Mouse (Mus musculus): ENCODE measurements at regions not wholly inside any gene's neighbourhood (a gene's known extent, or its start where the extent isn't known, plus 50 kb on each side); places are given as distances from the start of the nearest gene placed in this dataset.
"Not testable (repeated sequence)": the region's sequence is repeated elsewhere in the genome, so short reads cannot be mapped to it uniquely, and the experiment has no call there.

- not testable (repeated sequence) for H3K79me2 ChIP-seq (ENCODE audit: control insufficient read depth, insufficient read depth, low read length); H3K27me3 ChIP-seq (ENCODE audit: control insufficient read depth, insufficient read depth, low read length); H3K4me3 ChIP-seq (ENCODE audit: insufficient read depth, low read depth, low read length); H3K27ac ChIP-seq (replicated peaks; ENCODE audit: insufficient read depth, low read depth, low read length); H3K9ac ChIP-seq (ENCODE audit: low read depth, low read length); DNase-seq (ENCODE audit: extremely low read depth, low read depth, low spot score); H3K36me3 ChIP-seq (ENCODE audit: control insufficient read depth, insufficient read depth, low read length); H3K4me1 ChIP-seq (ENCODE audit: control insufficient read depth, insufficient read depth, low read length)
- WGBS: 90% methylated on average over 16 of the region's 16 CpGs
Observed at GRCm38 (mm10) chr12:3018446-3018845, 291.3 kb downstream of the Rab10 start.

- H3K4me3 ChIP-seq (ENCODE audit: insufficient read depth, low read depth, low read length); H3K36me3 ChIP-seq (ENCODE audit: control insufficient read depth, insufficient read depth, low read length); H3K27ac ChIP-seq (replicated peaks; ENCODE audit: insufficient read depth, low read depth, low read length); H3K4me1 ChIP-seq (ENCODE audit: control insufficient read depth, insufficient read depth, low read length); DNase-seq (ENCODE audit: extremely low read depth, low read depth, low spot score); H3K9ac ChIP-seq (ENCODE audit: low read depth, low read length); H3K79me2 ChIP-seq (ENCODE audit: control insufficient read depth, insufficient read depth, low read length); H3K27me3 ChIP-seq (ENCODE audit: control insufficient read depth, insufficient read depth, low read length): not testable (repeated sequence)
- 88% methylated on average over 8 of the region's 8 CpGs for WGBS
Observed at GRCm38 (mm10) chr12:3016777-3017176, 293.0 kb downstream of the Rab10 start.

All from liver, adult 2 months (tissue).